Mouse (Mus musculus): ENCODE data around the gene Cpd. TPM values are rescaled to one million over a fixed set of nuclear protein-coding genes. Genes with fewer than 3 reads are reported as not detected.

Gene Cpd
- total and polyA plus RNA-seq, 2 experiments from 2014 or later = 5.7 to 34.7 TPM

GRCm38 (mm10) chr11:76739125-76739524 lies 107.7 kb downstream of the Cpd start:
- 68% methylated on average over 6 of the region's 6 CpGs for WGBS
- ATAC-seq (no peak), DNase-seq (ENCODE audit: low spot score) (peak; percentile 55)
- H3K9me3 ChIP-seq (ENCODE audit: low read length) = no peaks in the 10 kb centered on the region
- no peak overlapping the region for H3K4me2 ChIP-seq (ENCODE audit: low read depth, low read length)
- H3K36me3 ChIP-seq (ENCODE audit: insufficient read depth, low read length) = peaks cover 11% of the 10 kb centered on the region
- H3K27me3 ChIP-seq (ENCODE audit: insufficient read depth, low read length) = no peaks in the 10 kb centered on the region
- peak; percentile 71 for TF ChIP-seq CTCF (IDR thresholded peaks at IDR 0.05; ENCODE audit: low read depth)
- H3K4me1 ChIP-seq (ENCODE audit: insufficient read depth, low read length) = no peaks in the 10 kb centered on the region
- no peak overlapping the region for H3K4me3 ChIP-seq (ENCODE audit: low read length)
- no peak overlapping the region for H3K27ac ChIP-seq
- no peak overlapping the region for H3K9ac ChIP-seq (replicated peaks; ENCODE audit: low read length)

GRCm38 (mm10) chr11:76735753-76736324 lies 111.0 kb downstream of the Cpd start:
- TF ChIP-seq CTCF (IDR thresholded peaks at IDR 0.05; ENCODE audit: low read depth) = no peak
- no peaks in the 10 kb centered on the region for H3K27me3 ChIP-seq (ENCODE audit: insufficient read depth, low read length)
- no peak for DNase-seq (ENCODE audit: low spot score)
- no peak overlapping the region for H3K27ac ChIP-seq
- no peak overlapping the region for H3K9ac ChIP-seq (replicated peaks; ENCODE audit: low read length)
- no peak for ATAC-seq
- no peaks in the 10 kb centered on the region for H3K4me1 ChIP-seq (ENCODE audit: insufficient read depth, low read length)
- H3K36me3 ChIP-seq (ENCODE audit: insufficient read depth, low read length) = peaks cover 30% of the 10 kb centered on the region
- 70% methylated on average over 4 of the region's 4 CpGs for WGBS
- no peak overlapping the region for H3K4me2 ChIP-seq (ENCODE audit: low read depth, low read length)
- H3K9me3 ChIP-seq (ENCODE audit: low read length) = no peaks in the 10 kb centered on the region
- H3K4me3 ChIP-seq (ENCODE audit: low read length) = no peak overlapping the region

DNA sequence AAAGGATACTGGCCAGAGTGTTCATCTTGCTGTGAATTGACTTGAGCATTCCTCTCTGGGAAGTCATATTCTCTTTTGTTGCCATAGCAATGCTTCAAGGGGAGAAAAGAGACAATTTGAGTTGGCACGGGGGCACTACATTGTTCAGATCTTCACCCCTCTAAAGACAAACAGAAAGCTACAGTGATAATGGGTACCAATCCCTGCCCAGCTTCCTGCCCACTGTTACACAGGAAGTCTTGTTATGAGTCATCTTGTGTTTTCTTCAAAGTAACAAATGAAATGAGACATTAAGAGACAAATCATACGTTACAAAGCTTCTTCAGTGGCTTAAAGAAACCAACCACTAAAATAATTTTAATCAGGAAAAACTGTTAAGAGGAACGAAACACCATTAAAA lies 112.3 kb downstream of the Cpd start:
- no peak overlapping the region for H3K27ac ChIP-seq
- H3K27me3 ChIP-seq (ENCODE audit: insufficient read depth, low read length) = no peaks in the 10 kb centered on the region
- H3K4me2 ChIP-seq (ENCODE audit: low read depth, low read length) = no peak overlapping the region
- TF ChIP-seq CTCF (IDR thresholded peaks at IDR 0.05; ENCODE audit: low read depth) = no peak
- DNase-seq (ENCODE audit: low spot score) (no peak), ATAC-seq (no peak)
- no peak overlapping the region for H3K4me3 ChIP-seq (ENCODE audit: low read length)
- no peak overlapping the region for H3K9ac ChIP-seq (replicated peaks; ENCODE audit: low read length)
- no peaks in the 10 kb centered on the region for H3K4me1 ChIP-seq (ENCODE audit: insufficient read depth, low read length)
- peaks cover 38% of the 10 kb centered on the region for H3K36me3 ChIP-seq (ENCODE audit: insufficient read depth, low read length)
- H3K9me3 ChIP-seq (ENCODE audit: low read length) = no peaks in the 10 kb centered on the region
- WGBS = 44% methylated on average over 3 of the region's 3 CpGs

GRCm38 (mm10) chr11:76730650-76731049 lies 116.2 kb downstream of the Cpd start:
- TF ChIP-seq CTCF (IDR thresholded peaks at IDR 0.05; ENCODE audit: low read depth) = no peak
- Histone ChIP-seq H3K27ac (no peak overlapping the region), H3K36me3 (ENCODE audit: insufficient read depth, low read length) (peaks cover 42% of the 10 kb centered on the region), H3K4me3 (ENCODE audit: low read length) (no peak overlapping the region), H3K9me3 (ENCODE audit: low read length) (no peaks in the 10 kb centered on the region), H3K4me1 (ENCODE audit: insufficient read depth, low read length) (no peaks in the 10 kb centered on the region), H3K9ac (replicated peaks; ENCODE audit: low read length) (no peak overlapping the region), H3K4me2 (ENCODE audit: low read depth, low read length) (no peak overlapping the region), H3K27me3 (ENCODE audit: insufficient read depth, low read length) (no peaks in the 10 kb centered on the region)
- no peak for ATAC-seq
- 83% methylated on average over 3 of the region's 3 CpGs for WGBS
- DNase-seq (ENCODE audit: low spot score) = no peak

Other genes starting within 250 kb of the Cpd start
- gene Abr, start 224.7 kb downstream of the Cpd start, total RNA-seq (2014; rRNA removed) = 210 and 211 TPM in 2 replicates
- gene Abr, start 224.7 kb downstream of the Cpd start, polyA plus RNA-seq (2015; fragmentation: Nextera tagmentation; extraction: Ambion mirVana) = 77.0 and 87.5 TPM in 2 replicates
- 1.2 and 2.0 TPM in 2 replicates for gene Bhlha9, start 174.5 kb downstream of the Cpd start, total RNA-seq (2014; rRNA removed)
- 2.1 and 3.2 TPM in 2 replicates for gene Bhlha9, start 174.5 kb downstream of the Cpd start, polyA plus RNA-seq (2015; fragmentation: Nextera tagmentation; extraction: Ambion mirVana)
- gene Trarg1, start 167.2 kb downstream of the Cpd start, total RNA-seq (2014; rRNA removed) = 0.05 and 0.14 TPM in 2 replicates
- 0.46 and 0.57 TPM in 2 replicates for gene Trarg1, start 167.2 kb downstream of the Cpd start, polyA plus RNA-seq (2015; fragmentation: Nextera tagmentation; extraction: Ambion mirVana)
- gene Gosr1, start 83.4 kb downstream of the Cpd start, total RNA-seq (2014; rRNA removed) = 29.8 and 40.0 TPM in 2 replicates
- 25.4 and 25.7 TPM in 2 replicates for gene Gosr1, start 83.4 kb downstream of the Cpd start, polyA plus RNA-seq (2015; fragmentation: Nextera tagmentation; extraction: Ambion mirVana)
- gene Tmigd1, start 55.1 kb upstream of the Cpd start, total RNA-seq (2014; rRNA removed) = 0.26 TPM in 1 of 2 replicates, not detected in the other
- gene Tmigd1, start 55.1 kb upstream of the Cpd start, polyA plus RNA-seq (2015; fragmentation: Nextera tagmentation; extraction: Ambion mirVana) = not detected in 2 replicates
- gene Blmh, start 77.8 kb upstream of the Cpd start, total RNA-seq (2014; rRNA removed) = 56.4 and 58.8 TPM in 2 replicates
- 123 and 131 TPM in 2 replicates for gene Blmh, start 77.8 kb upstream of the Cpd start, polyA plus RNA-seq (2015; fragmentation: Nextera tagmentation; extraction: Ambion mirVana)
- 23.9 and 28.0 TPM in 2 replicates for gene Slc6a4, start 151.6 kb upstream of the Cpd start, total RNA-seq (2014; rRNA removed)
- 12.4 and 17.6 TPM in 2 replicates for gene Slc6a4, start 151.6 kb upstream of the Cpd start, polyA plus RNA-seq (2015; fragmentation: Nextera tagmentation; extraction: Ambion mirVana)
- gene Nsrp1, start 231.4 kb upstream of the Cpd start, total RNA-seq (2014; rRNA removed) = 2.2 and 6.4 TPM in 2 replicates
- 57.8 and 58.1 TPM in 2 replicates for gene Nsrp1, start 231.4 kb upstream of the Cpd start, polyA plus RNA-seq (2015; fragmentation: Nextera tagmentation; extraction: Ambion mirVana)